Mouse (Mus musculus): ENCODE measurements around the gene Cntnap2. TPM values are rescaled to one million over a fixed set of nuclear protein-coding genes. Genes with fewer than 3 reads are reported as not detected.
"Not testable (repeated sequence)": the region's sequence is repeated elsewhere in the genome, so short reads cannot be mapped to it uniquely, and the experiment has no call there.

Gene Cntnap2
- total RNA-seq, 2 experiments from 2014 or later: 0.76 to 2.0 TPM

DNA sequence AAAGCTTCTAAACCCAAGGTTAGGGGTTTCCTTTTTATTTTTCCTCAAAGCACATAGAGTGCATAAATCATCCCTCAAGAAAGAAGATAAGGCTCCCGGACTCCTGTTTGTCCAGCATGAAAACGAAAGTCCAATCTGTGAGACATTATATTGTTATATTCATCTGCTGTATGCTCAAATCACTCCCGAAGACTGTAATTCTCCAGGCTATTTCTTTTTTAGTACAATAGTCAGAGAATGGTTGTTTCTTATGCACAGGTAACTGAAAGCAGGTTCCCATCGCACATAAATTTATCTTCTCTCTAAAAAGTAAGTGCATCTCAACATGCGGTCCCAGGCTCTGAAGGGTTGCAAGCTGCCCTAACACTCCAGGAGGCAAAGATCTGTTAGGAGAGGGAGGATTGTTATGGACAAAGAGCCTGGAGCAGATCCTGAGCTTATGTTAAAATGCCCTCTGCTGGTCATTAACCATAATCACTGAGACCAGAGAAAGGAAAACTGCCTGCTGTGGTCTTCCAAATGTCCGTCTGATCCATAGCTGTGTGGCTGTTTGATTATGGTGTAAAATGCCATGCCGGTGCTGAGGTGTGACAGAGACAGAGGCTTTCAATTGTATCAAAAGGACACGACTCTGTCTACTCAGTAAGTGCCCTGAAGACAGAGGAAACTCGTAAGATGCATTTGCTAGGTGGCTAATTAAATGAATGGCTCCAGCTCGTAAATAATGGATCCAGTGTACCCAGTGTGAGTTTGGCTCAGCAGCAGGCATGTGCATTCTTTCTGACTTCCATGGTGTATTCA, 2116.4 kb downstream of the Cntnap2 start:
- DNase-seq: not testable (repeated sequence)

- not testable (repeated sequence) for DNase-seq
Observed at GRCm38 (mm10) chr6:47176157-47176555, 2117.0 kb downstream of the Cntnap2 start.

DNA sequence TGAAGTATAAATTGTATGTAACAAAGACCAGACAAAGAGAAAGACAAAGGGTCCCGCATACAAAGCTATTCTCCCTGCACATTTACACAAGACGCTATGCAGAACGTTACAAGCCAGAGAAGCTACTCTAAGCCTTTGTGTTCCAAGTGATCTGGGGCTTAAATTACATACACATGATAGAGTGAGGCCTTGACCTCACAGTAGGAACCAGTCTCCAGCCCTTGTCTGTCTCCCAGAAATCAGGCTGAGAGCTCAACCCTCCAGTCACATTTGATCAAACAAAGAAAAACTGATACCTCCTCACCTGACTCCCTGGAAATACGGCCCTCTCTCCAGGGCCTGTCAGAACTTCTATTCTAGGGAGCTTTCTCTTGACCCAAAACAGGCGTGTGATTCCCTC, 2122.2 kb downstream of the Cntnap2 start:
- DNase-seq: not testable (repeated sequence)

- no peak for DNase-seq
Observed at GRCm38 (mm10) chr6:47182252-47182651, 2123.1 kb downstream of the Cntnap2 start.

DNA sequence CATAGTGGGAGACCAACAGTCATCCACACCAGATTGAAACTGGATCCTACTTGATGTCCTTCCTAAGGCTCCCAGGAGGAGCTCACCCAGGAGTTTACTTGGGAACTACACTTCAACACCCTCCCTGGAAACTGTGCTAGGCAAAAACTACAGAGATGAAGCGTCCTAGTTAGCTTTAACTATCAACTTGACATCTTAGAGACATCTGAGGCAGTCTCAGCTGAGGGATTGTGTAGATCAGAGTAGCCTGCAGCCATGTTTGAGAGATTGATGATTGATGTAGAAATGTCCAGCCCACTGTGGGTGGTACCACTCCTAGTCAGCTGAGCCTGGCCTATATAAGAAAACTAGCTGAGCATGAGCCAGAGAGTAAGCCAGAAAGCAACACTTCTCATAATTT, 2123.6 kb downstream of the Cntnap2 start:
- DNase-seq: no peak

GRCm38 (mm10) chr6:47183850-47184249, 2124.7 kb downstream of the Cntnap2 start:
- not testable (repeated sequence) for DNase-seq

DNA sequence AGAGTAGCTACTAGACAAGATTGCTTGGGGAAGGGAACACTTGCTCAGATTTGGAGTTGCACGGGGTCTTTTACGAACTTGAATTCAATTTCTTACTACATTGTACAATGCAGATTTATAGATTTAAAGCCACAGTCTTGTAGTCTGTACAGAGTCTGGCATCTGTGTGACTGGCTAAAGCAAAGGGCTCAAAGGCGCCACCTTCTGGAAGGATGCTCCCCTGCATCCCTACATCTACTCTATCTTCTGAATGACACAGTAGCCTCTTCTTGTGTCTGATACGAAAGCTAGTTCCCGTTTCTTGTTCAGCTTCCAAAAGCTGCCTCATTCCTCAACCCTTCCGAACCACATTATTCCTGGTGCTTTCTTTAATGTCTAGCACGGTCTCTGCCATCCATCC, 2129.0 kb downstream of the Cntnap2 start:
- peak; percentile 54 to 62 for DNase-seq

GRCm38 (mm10) chr6:47188596-47188995, 2129.4 kb downstream of the Cntnap2 start:
- DNase-seq: not testable (repeated sequence)

- no peak for DNase-seq
Observed at GRCm38 (mm10) chr6:47190282-47190681, 2131.1 kb downstream of the Cntnap2 start.

- peak; percentile 46 to 65 for DNase-seq
Observed at GRCm38 (mm10) chr6:47191277-47191800, 2132.2 kb downstream of the Cntnap2 start.

DNA sequence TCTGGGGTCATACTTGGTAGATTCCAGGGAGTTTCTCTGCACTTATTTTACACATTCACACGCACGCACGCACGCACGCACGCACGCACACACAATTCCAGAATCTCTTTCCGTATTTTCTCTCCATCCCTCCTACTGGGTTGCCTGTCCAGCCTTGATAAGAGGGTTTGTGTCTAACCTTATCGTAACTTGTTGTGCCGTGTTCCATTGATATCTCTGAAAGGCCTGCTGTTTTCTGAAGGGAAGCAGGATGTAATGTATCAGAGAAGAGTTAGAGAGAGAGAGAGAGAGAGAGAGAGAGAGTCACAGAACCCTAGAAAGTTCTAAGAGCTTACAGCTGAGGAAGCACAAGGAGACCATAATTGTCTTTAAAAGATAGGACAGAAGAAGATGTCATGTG, 2132.8 kb downstream of the Cntnap2 start:
- no peak for DNase-seq

GRCm38 (mm10) chr6:47192478-47192877, 2133.3 kb downstream of the Cntnap2 start:
- no peak for DNase-seq

GRCm38 (mm10) chr6:47197570-47197969, 2138.4 kb downstream of the Cntnap2 start:
- no peak for DNase-seq

DNA sequence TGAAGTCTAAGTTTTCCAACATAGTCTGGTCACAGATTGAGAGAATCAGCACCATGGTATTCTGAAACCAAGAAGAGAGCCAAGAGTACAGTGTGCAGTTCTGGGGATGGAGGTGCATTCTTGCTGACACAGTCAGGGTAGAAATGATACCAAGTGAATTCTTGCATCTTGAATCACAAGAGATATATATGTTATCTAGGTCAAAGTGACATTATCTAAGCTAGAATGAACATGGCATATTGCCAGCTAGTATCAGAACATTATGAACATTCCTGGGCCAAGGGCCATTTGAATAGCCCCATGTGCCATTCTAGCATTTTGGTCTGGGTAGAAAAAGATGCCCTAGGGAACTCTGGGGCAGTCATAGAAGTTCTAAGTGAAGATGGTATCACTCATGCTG, 2141.5 kb downstream of the Cntnap2 start:
- no peak for DNase-seq

- DNase-seq: no peak
Observed at GRCm38 (mm10) chr6:47208031-47208430, 2148.9 kb downstream of the Cntnap2 start.

GRCm38 (mm10) chr6:47214731-47215130, 2155.6 kb downstream of the Cntnap2 start:
- DNase-seq: no peak

DNA sequence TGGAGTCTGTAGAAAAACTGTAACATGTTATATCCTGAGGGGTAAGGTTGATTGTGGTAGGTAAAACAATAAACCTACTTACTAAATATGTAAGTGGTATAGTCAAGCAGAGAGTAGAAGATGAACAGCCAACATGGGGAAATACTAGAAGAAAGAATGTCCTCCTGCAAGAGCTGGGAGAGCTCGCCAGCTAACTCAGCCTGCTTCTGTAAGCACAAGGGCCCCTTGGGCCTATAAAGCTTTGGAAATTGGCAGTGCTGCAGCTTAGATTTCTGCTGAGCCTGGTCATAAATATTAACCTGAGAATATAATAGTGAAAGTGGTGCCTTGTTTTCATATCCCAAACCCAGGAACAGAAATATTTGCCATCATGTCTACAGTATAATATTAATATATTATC, 2164.4 kb downstream of the Cntnap2 start:
- peak in 1 of 2 experiments; percentile 7 for DNase-seq

DNA sequence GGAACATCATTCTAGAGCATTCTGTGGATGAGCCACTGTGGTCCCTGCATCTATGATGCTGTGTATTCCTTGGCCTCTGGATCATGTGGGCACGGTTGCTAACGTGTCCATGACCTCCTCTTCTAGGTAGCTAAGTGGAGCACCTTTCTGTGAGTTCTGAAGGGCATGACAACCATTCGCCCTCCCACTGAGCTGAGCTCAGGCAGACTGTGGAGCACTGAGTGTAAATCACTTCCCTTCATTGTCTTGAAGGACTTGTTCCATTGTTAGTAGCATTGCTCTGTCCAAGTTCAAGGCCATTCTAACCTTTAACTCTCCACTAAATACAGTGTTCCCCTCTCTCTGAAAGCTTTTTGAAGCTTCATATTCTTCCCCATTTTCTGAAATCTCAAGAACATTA, 2166.2 kb downstream of the Cntnap2 start:
- DNase-seq: not testable (repeated sequence)

DNA sequence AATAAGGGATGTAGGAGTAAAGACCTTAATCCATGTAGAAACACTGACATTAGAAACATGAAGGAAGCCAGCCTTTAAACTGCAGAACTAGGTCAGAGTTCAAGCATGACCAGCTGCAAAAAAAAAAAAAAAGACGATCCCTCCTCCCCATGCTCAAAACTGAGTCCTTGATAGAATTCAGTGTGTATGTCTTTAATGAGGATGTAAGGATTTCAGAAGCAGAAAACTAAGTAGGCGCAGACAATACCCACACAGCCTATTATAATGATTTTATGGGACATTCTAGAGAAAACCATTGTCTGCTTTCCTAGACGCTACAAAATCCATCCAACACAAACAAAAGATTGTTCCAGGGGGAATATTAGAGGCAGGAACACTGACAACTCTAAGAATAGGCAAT, 2168.4 kb downstream of the Cntnap2 start:
- no peak for DNase-seq

DNA sequence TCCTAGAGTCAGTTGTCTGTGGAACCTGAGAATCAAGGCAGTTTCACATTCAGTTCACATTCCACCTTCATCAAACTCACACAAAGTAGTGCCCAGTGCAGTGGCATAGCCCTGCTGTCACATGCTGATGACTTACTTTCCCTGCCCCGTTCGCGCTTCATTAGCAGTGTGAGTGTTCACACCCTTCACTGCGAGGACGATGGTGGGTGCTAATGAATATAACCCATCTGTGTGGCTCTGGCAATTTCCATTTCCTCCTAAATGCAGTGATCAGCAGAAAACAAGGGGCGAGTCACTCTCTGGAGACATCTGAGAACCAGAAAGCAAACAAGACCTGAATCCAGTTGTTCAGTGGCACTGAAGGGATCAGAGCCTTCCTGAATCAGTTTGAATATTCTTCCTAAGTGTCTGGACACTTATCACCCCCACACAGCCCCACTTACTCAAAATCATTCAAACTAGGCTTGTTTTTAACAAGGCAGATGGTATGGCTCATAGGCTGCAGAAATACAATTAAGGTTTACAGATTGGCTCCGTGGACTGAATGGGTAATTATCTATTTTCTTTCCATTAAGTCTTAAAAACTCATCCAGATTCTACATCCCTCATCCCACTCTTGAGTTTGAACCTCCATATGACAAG, 2169.6 kb downstream of the Cntnap2 start:
- DNase-seq: no peak

DNA sequence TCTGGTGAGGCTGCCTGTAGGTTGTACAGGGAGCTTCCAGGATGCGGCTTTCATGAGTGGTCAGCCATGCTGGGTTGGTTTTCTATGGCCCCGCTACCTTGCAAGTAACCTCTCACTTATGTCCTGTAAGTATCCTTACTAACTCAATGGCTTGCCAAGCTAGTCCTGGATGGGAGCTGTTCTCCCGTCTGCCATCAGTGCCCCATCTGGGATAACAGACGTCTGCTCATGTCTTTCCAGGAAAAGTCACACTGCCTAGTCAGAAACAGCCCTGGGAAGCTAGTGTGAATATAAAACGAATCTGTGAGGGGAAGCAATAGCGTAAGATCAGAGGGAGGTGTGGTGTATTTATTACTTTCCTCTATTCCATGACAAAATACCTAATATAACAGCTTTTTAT, 2172.4 kb downstream of the Cntnap2 start:
- no peak for DNase-seq

DNA sequence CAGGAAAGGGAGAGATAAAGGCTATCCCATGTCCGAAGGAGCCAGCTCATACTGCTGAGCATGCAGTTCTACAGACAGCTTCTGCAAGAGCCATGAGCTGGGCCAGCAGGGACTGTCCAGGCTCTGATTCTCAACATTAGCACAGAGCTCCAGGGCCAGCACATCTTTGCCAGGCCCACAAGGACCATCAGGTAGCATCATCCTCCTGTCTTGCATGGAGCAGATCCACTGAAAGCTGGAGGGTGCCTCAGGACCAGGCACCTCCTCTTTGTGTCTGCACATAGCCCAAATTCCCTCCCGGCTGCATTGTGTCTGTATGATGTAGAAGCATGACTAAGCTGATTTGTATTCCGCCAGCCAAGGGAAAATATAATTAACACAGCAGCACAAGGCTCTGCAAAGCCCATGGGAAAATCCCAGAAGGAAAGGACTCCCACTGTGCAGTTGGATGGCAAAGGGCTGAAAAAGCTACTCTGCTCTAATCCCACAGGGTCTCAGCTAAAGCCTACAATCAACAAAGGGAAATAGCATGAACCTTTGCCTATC, 2180.3 kb downstream of the Cntnap2 start:
- peak; percentile 3 to 11 for DNase-seq

DNA sequence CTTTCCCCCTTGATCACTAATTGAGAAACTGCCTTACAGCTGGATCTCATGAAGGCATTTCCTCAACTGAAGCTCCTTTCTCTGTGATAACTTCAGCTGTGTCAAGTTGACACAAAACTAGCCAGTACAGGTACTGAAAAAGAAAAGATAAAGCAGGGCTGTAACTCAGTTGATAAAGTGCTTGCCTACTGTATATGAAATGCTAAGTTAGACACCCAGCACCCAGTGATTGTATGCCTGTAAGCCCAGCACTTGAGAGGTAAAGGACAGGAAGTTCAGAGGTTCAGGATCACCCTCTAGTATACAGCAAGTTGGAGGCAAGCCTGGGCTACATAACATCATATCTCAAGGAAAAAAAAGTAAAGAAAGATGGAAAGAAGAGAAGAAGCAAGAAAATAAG, 2182.2 kb downstream of the Cntnap2 start:
- no peak for DNase-seq
